Mouse (Mus musculus) limb, embryonic 15.5 days (tissue): ENCODE measurements at regions not wholly inside any gene's neighbourhood (a gene's known extent, or its start where the extent isn't known, plus 50 kb on each side); places are given as distances from the start of the nearest gene placed in this dataset.
"Not testable (repeated sequence)": the region's sequence is repeated elsewhere in the genome, so short reads cannot be mapped to it uniquely, and the experiment has no call there.

Source experiments
- ATAC-seq: fragments of 200-750 bp; cut with Nextera tagmentation; 2 replicates; pipeline ENCODE4 v1.8.0; 2017; ENCODE audit warnings: low read depth, moderate TSS enrichment; ENCODE audit not compliant: insufficient number of reproducible peaks, low FRiP score, low TSS enrichment
- H3K27ac ChIP-seq: fragments of 300-500 bp; sonication (generic); 2 replicates; pipeline ENCODE4 v1.5.1; 2015; ENCODE audit warnings: moderate library complexity, mild to moderate bottlenecking, inconsistent platforms
- H3K27me3 ChIP-seq: fragments of 300-500 bp; sonication (generic); 2 replicates; pipeline ENCODE4 v1.6.1; 2015; ENCODE audit warnings: inconsistent platforms
- H3K36me3 ChIP-seq: fragments of 300-500 bp; sonication (generic); 2 replicates; pipeline ENCODE4 v1.6.1; 2015; ENCODE audit warnings: inconsistent platforms
- H3K4me1 ChIP-seq: fragments of 300-500 bp; sonication (generic); 2 replicates; pipeline ENCODE4 v1.6.1; 2015; ENCODE audit warnings: inconsistent platforms
- H3K4me2 ChIP-seq: fragments of 300-500 bp; sonication (generic); 2 replicates; pipeline ENCODE4 v1.6.1; 2015; ENCODE audit warnings: mild to moderate bottlenecking, inconsistent platforms
- H3K4me3 ChIP-seq: fragments of 300-500 bp; sonication (generic); 2 replicates; pipeline ENCODE4 v1.5.1; 2015; ENCODE audit warnings: mild to moderate bottlenecking, inconsistent platforms
- H3K9ac ChIP-seq: fragments of 300-500 bp; sonication (generic); 2 replicates; pipeline ENCODE4 v1.6.1; 2015; ENCODE audit warnings: inconsistent platforms
- H3K9me3 ChIP-seq: fragments of 300-500 bp; sonication (generic); 2 replicates; pipeline ENCODE4 v1.6.1; 2016; ENCODE audit warnings: inconsistent platforms
- WGBS: fragments of 180-500 bp; shearing (Covaris S2); methylation state at CpG from one replicate; pipeline ENCODE4 v1.1.7; 2015; 5-methylcytosine and 5-hydroxymethylcytosine counted together

DNA sequence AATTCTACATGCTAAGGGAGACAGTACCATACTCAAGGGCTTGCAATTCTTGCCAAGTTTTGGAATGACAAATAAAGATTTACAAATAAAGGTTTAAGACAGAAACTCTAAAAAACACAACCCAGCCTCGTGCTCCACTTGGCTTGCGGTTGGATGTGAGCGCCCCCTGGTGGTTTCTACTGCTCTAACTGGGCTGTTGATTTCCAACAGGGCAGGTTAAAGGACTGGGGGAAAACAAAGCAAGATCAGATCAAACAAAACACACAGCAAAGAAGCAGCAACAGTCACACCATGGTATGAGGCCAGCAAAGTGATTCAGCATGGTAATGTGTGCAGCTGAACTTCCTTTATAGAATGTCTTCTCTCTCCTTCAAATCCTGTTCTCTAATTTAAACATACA is 339.2 kb downstream of the Adam3 start:
- 1% methylated on average over 3 of the region's 3 CpGs for WGBS
- Histone ChIP-seq H3K4me3 (no peak overlapping the region), H3K4me1 (peaks cover 5% of the 10 kb centered on the region; the same call in 1 of the 2 replicates), H3K27ac (no peak overlapping the region), H3K9me3 (no peaks in the 10 kb centered on the region), H3K27me3 (no peaks in the 10 kb centered on the region), H3K9ac (no peak overlapping the region), H3K36me3 (no peaks in the 10 kb centered on the region), H3K4me2 (no peak overlapping the region)
- no peak for ATAC-seq

DNA sequence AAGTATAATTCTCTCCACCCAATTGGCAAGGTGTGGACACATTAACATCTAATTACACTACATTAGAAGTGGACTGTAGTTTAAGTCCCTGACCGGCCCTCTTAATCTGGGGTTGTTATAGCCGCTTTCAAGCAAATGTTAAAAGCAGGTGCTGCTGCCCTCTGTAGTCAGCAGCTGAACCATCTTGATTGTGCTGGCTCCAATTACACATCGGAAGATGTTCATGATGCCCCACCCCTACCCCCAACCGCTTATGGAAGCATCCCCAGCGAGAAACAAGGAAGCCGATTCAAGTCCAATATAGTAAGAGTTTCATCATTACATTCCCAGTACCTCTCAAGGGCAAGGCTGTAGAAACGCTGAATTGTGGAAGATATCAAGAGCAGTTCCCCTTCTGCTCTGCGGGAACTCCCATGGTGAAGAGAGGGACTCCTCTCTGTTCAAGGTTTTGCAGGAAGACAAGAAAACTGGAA is 341.7 kb downstream of the Adam3 start:
- Histone ChIP-seq H3K4me2 (no peak overlapping the region), H3K4me1 (peaks cover 5% of the 10 kb centered on the region; the same call in 1 of the 2 replicates), H3K27me3 (no peaks in the 10 kb centered on the region), H3K9me3 (no peaks in the 10 kb centered on the region), H3K4me3 (no peak overlapping the region), H3K27ac (no peak overlapping the region), H3K36me3 (no peaks in the 10 kb centered on the region), H3K9ac (no peak overlapping the region)
- ATAC-seq = no peak
- 59% methylated on average over 8 of the region's 8 CpGs for WGBS

DNA sequence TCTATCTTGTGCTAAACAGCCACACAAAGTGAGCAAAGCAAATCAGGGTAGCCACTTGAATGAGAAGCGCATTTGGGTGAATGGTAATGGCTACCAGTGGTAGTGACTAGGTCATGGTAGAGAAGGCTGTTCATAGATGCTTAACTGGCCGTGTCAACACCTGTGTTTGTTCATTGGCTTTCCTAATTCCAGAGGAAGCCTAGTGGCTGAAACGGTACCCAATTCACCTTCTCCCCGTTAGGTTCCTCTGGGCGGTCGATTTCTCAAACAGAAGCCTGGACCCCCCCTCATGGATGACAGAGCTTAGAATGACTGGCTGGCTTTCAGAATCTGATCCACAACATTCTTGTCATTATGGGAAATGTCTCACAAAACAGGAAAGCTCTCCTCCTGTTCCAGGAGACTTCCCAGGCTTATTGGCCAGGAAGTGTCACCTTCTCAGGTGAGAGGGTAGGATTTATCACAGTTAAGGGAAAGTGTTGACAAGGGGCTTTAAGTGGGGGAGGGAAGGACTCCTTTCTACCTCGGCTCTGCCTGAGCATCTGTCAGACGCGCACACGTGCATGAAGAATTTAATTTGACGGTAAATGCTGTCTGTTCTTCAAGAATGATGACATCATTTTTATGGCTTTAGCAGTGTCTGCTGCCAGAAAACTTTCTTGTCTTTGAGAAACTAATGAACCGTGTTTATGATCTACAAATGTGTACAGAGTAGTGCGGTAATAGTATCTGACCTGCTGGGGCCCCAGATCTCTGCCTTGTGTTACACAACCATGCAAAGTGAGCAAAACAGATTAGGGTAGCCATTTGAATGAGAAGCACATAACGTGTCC is 342.3 kb downstream of the Adam3 start:
- no peak for ATAC-seq
- no peaks in the 10 kb centered on the region for H3K27me3 ChIP-seq

DNA sequence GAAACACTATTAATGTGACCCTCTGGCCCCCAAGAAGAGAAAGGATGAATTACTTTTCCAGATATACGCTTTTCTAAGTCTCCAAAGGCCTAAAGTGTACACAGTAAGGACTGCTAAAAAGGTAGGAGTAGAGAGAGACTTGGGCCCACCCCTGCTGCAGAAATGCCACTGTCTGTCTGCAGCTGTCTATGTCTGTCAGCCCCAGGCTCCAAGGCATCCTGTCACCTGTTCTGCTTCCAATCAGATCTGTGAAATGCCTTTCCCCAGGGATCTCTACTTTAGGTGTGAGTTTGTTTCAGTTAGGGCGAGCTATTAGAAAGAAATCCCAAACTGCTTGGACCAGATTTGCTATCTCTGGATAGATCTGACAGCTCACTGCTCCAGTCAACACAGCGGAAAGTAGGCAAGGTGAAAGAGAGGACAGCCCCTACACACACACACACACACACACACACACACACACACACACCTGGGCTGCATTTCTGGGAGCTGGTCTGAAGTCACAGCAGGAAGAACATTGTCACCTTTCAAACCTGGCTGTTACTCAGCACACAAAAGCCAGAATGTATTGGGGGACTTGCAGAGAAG is 343.9 kb downstream of the Adam3 start:
- no peak for ATAC-seq
- 63% methylated on average over 3 of the region's 3 CpGs for WGBS

More for the DNA sequence above, 342.3 kb downstream of the Adam3 start:
- no peak overlapping the region for H3K27ac ChIP-seq
- H3K9me3 ChIP-seq = no peaks in the 10 kb centered on the region
- H3K4me1 ChIP-seq = peaks cover 5% of the 10 kb centered on the region; the same call in 1 of the 2 replicates
- no peak overlapping the region for H3K4me3 ChIP-seq
- 42% methylated on average over 14 of the region's 14 CpGs for WGBS
- H3K9ac ChIP-seq = no peak overlapping the region
- H3K4me2 ChIP-seq = no peak overlapping the region
- no peaks in the 10 kb centered on the region for H3K36me3 ChIP-seq

DNA sequence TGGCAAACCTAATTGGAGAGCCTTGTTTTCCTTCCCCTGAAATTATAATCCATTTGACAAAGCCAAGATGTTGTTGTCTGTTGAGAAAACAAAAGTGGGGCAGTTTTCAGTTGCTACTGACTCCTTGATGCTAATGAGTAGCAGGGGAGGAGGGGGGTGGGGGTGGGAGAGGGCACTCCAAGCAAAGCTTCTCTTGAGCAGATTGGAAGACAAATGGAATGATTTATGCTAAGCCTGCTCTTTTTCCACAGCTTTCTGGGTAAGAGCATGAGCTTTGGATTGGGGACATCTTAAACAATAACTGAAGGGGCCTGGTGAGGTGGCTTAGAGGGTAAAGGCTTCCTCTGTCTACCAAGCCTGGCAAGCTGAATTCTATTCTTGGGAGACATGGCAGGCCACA is 347.6 kb downstream of the Adam3 start:
- Histone ChIP-seq H3K4me3 (no peak overlapping the region), H3K27ac (no peak overlapping the region), H3K9me3 (no peaks in the 10 kb centered on the region), H3K36me3 (no peaks in the 10 kb centered on the region), H3K4me1 (no peaks in the 10 kb centered on the region), H3K4me2 (no peak overlapping the region), H3K9ac (no peak overlapping the region), H3K27me3 (no peaks in the 10 kb centered on the region)
- ATAC-seq = no peak

More for the DNA sequence above, 343.9 kb downstream of the Adam3 start:
- no peaks in the 10 kb centered on the region for H3K36me3 ChIP-seq
- no peak overlapping the region for H3K27ac ChIP-seq
- no peak overlapping the region for H3K4me3 ChIP-seq
- no peaks in the 10 kb centered on the region for H3K27me3 ChIP-seq
- peaks cover 5% of the 10 kb centered on the region; the same call in 1 of the 2 replicates for H3K4me1 ChIP-seq
- no peak overlapping the region for H3K4me2 ChIP-seq
- H3K9me3 ChIP-seq = no peaks in the 10 kb centered on the region
- no peak overlapping the region for H3K9ac ChIP-seq

DNA sequence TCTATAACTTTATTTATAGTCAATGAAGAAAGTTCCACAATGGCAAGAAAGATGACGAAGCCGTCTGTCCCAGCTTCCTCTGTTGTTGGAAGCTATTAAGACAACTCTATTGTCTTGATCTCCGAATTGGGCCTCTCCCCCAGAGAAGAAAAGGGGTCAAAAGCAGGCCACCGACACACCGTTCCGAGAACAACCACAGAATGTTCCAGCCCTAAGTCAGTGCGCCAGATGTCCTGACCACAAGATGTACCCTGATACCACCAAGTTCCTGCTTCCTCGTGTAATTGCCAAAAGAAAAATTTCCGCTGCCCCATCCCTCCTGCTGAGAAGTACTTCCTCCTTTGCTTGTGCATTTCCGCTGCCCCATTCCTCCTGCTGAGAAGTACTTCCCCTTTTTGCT is 348.8 kb downstream of the Adam3 start:
- H3K9ac ChIP-seq, ATAC-seq, H3K27me3 ChIP-seq, H3K4me2 ChIP-seq, H3K9me3 ChIP-seq, H3K36me3 ChIP-seq, H3K27ac ChIP-seq, H3K4me1 ChIP-seq, H3K4me3 ChIP-seq: not testable (repeated sequence)
- WGBS = 86% methylated on average over 10 of the region's 10 CpGs

DNA sequence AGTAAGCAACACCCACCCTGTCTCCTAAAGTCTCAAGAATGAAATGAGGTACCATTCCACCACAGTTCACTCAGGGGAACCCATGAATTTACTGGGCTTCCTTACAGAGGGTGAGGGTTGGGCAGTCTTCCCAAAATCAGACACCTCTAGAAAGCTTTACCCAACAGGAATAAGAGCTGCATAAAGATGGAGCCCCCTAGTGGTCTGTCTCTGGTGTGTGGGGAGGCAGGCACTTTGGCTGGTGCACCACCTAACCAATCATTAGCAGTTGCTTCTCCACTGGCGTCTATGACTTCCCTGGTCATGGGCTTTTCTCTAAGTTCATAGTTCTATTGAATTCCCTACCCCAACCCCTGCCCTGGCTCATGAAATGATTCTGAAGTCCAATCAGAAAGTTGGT is 351.1 kb downstream of the Adam3 start:
- no peaks in the 10 kb centered on the region for H3K36me3 ChIP-seq
- H3K9me3 ChIP-seq = no peaks in the 10 kb centered on the region
- no peaks in the 10 kb centered on the region for H3K4me1 ChIP-seq
- ATAC-seq = no peak
- no peak overlapping the region for H3K27ac ChIP-seq
- H3K4me3 ChIP-seq = no peak overlapping the region
- H3K27me3 ChIP-seq = no peaks in the 10 kb centered on the region
- H3K4me2 ChIP-seq = no peak overlapping the region
- 64% methylated on average over 1 of the region's 1 CpGs for WGBS
- H3K9ac ChIP-seq = no peak overlapping the region

DNA sequence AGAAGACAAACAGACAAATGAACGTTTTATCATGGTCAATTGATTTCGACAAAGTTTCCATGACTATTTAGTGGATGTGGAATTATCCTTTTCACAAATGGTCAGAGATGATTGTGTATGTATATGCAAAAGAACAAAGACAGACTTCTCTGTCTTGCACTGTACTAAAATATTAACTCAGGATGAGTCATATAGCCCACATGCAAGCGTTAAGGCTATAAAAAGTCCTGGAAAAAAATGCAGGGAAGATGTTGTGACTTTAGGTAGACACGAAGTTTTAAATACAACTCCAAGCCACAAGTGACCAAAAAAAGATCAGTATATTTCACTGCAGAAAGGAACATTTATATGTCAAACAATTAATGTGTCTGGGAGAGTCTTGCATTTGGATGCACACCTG is 353.6 kb downstream of the Adam3 start:
- no peak overlapping the region for H3K27ac ChIP-seq
- H3K4me3 ChIP-seq = no peak overlapping the region
- no peaks in the 10 kb centered on the region for H3K9me3 ChIP-seq
- no peak overlapping the region for H3K4me2 ChIP-seq
- no peaks in the 10 kb centered on the region for H3K4me1 ChIP-seq
- 83% methylated on average over 4 of the region's 4 CpGs for WGBS
- H3K36me3 ChIP-seq = no peaks in the 10 kb centered on the region
- H3K27me3 ChIP-seq = no peaks in the 10 kb centered on the region
- no peak overlapping the region for H3K9ac ChIP-seq
- ATAC-seq = no peak

DNA sequence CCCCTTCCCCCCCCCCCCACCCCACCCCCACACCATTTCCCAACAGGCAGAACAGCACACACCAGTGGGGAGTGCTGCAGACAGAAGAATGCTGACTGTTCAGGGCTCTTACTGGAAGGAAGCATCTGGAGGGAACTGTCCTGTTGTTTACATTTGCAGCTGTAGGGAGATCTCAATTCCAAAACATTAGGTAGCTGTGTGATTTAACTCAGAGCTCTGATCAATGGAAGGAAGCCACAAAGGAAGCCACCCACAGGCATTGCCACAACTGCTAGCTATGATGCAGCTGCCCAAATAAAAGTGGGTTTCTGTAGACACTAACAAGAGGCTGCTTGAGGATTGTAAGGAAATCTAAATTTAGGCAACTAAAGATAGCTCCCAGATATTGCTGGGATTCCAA is 359.7 kb downstream of the Adam3 start:
- ATAC-seq = no peak
- Histone ChIP-seq H3K9me3 (no peaks in the 10 kb centered on the region), H3K36me3 (no peaks in the 10 kb centered on the region), H3K4me2 (no peak overlapping the region), H3K27ac (no peak overlapping the region), H3K4me1 (no peaks in the 10 kb centered on the region), H3K4me3 (no peak overlapping the region), H3K9ac (no peak overlapping the region), H3K27me3 (no peaks in the 10 kb centered on the region)

DNA sequence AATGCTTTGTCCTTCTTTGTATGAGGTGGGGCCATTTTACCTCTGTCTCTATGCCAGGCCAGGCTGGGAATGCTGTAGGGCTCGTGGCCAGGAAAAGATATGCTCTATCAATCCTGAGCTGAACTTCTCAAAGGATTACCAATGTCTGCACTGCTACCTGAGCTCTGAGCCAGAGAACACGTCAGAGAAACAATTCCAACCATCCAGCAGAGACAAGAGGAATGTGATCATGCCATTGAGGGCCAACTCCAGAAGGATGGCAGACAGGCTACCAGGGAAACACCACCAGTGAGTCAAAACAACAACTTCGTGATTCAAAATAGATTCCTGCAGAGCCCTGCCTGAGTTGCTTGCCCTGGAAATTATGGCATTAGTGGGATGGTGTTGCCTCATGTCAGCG is 361.0 kb downstream of the Adam3 start:
- Histone ChIP-seq H3K27ac (no peak overlapping the region), H3K36me3 (no peaks in the 10 kb centered on the region), H3K27me3 (no peaks in the 10 kb centered on the region), H3K9me3 (no peaks in the 10 kb centered on the region), H3K4me1 (no peaks in the 10 kb centered on the region), H3K9ac (no peak overlapping the region), H3K4me2 (no peak overlapping the region), H3K4me3 (no peak overlapping the region)
- no peak for ATAC-seq
- WGBS = 69% methylated on average over 4 of the region's 4 CpGs

DNA sequence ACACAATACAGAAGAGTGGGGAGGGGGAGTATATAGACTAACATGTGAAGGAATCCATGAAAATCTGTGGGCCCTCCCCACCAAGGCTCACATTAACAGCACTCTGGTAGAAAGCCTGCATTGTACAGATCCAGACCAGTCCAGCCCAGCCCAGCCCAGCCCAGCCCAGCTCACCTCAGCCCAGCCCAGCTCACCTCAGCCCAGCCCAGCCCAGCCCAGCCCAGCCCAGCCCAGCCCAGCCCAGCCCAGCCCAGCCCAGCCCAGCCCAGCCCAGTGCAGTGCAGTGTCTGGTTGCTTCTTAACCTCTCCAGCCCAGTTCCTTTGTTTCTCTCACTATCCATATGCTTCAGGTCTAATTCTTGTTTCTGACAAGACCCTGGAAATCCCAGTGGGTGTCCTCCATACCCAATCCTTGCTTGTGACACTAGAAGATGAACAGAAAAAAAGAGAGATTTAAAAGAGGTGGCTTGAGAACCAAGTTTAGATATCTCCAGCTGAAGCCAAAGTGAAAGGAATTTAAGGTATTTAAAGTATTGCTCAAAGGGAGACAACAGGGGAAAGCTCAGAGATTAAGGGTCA is 366.5 kb downstream of the Adam3 start:
- no peak overlapping the region for H3K4me2 ChIP-seq
- H3K4me1 ChIP-seq = no peaks in the 10 kb centered on the region
- H3K27ac ChIP-seq = no peak overlapping the region
- ATAC-seq = no peak
- H3K9me3 ChIP-seq = no peaks in the 10 kb centered on the region
- H3K9ac ChIP-seq = no peak overlapping the region
- H3K36me3 ChIP-seq = no peaks in the 10 kb centered on the region
- no peaks in the 10 kb centered on the region for H3K27me3 ChIP-seq
- no peak overlapping the region for H3K4me3 ChIP-seq

DNA sequence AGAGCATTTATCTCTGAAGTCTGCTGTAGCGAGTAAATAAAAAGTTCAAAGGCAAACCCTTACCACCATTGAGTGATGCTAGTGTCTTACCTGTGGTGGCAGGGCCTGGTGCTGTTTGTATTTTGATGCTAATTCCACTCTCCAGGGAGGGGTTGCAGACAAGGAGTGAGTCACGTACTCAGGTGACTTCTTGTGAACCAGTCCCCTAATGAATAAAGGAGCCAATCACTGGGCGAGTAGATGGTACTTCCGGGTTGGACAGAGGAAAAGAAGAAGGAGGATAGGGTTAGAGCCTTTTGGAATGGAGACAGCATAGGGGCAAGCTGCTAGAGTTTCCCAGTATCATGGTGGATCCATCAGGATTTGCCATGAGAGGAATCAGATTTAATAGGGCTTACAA is 370.5 kb downstream of the Adam3 start:
- Histone ChIP-seq H3K36me3 (no peaks in the 10 kb centered on the region), H3K4me2 (no peak overlapping the region), H3K27me3 (no peaks in the 10 kb centered on the region), H3K4me1 (no peaks in the 10 kb centered on the region), H3K27ac (no peak overlapping the region), H3K4me3 (no peak overlapping the region), H3K9ac (no peak overlapping the region), H3K9me3 (no peaks in the 10 kb centered on the region)
- 88% methylated on average over 4 of the region's 4 CpGs for WGBS
- no peak for ATAC-seq
